Mouse (Mus musculus): ENCODE results near the gene Emilin1. TPM values are rescaled to one million over a fixed set of nuclear protein-coding genes. Genes with fewer than 3 reads are reported as not detected.

The Emilin1 gene
- polyA plus RNA-seq, 1 experiment: 427 TPM

DNA sequence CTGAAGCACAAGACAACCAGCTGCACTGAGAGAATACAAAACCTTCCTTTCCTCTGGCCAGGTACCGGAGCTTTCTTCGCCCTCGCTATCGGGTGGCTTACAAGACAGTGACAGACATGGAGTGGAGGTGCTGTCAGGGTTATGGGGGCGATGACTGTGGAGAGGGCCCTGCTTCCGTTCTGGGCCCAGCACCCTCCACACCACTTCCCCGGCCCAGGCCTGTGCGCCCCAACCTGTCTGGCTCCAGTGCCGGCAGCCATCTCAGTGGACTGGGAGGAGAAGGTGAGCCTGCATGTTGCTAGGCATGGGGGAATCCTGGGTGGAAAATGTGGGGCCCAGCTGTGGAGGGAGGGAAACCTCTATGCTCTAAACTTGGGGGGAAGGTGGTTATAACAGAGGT lies 2.3 kb downstream of the Emilin1 start:
- no peaks in the 10 kb centered on the region for H3K9me3 ChIP-seq
- peaks cover 90% of the 10 kb centered on the region for H3K4me1 ChIP-seq
- no peak for TF ChIP-seq FLI1 (IDR thresholded peaks at IDR 0.05; ENCODE audit: low read length)
- no peak for TF ChIP-seq GATA1 (IDR thresholded peaks at IDR 0.05; ENCODE audit: borderline replicate concordance, low read length)
- H3K36me3 ChIP-seq (replicated peaks; ENCODE audit: low read length): peaks cover 54% of the 10 kb centered on the region
- no peaks in the 10 kb centered on the region for H3K27me3 ChIP-seq (replicated peaks)
- peak overlapping the region; percentile 98 for H3K4me3 ChIP-seq (replicated peaks)

DNA sequence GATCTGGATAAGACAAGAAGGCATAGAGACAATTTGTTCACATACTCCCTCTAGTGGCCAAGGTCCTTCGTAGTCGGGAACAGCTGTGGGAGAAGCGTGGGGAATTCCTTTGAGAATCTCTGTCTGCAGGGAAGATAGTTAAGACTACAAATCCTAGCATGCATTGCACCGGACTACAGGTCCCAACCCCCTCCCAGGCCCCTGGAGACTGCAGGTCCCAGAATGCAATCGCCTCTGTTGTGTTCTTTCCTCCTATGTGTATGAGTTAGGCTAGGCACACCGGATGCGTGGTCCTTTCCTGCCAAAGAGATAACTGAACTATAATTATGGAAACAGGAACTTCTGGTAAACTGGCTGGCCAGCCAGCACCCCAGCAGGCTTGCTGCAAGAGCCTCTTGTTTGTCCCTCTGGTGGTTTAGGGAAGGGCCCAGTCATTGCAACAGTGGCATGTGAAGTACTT lies 2.8 kb downstream of the Emilin1 start:
- Histone ChIP-seq H3K9me3 (no peaks in the 10 kb centered on the region), H3K27me3 (replicated peaks) (no peaks in the 10 kb centered on the region), H3K4me1 (peaks cover 90% of the 10 kb centered on the region), H3K4me3 (replicated peaks) (peak overlapping the region; percentile 98), H3K36me3 (replicated peaks; ENCODE audit: low read length) (peaks cover 60% of the 10 kb centered on the region)
- peak; percentile 82; the same call in 1 of the 2 replicates for TF ChIP-seq FLI1 (IDR thresholded peaks at IDR 0.05; ENCODE audit: low read length)
- peak; percentile 96 for TF ChIP-seq GATA1 (IDR thresholded peaks at IDR 0.05; ENCODE audit: borderline replicate concordance, low read length)

DNA sequence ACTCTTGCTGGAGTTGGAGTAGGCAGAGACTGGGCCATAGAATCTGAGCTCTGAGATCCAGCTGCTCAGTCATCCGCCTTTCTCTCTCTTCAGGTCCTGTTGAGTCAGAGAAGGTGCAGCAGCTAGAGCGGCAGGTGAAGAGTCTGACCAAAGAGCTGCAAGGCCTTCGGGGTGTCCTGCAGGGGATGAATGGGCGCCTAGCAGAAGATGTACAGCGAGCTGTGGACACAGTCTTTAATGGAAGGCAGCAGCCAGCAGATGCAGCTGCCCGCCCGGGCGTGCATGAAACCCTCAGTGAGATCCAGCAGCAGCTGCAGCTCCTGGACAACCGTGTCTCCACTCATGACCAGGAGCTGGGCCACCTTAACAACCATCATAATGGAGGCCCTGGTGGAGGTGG lies 3.6 kb downstream of the Emilin1 start:
- Histone ChIP-seq H3K36me3 (replicated peaks; ENCODE audit: low read length) (peaks cover 62% of the 10 kb centered on the region), H3K4me3 (replicated peaks) (peak overlapping the region; percentile 98), H3K9me3 (no peaks in the 10 kb centered on the region), H3K27me3 (replicated peaks) (no peaks in the 10 kb centered on the region), H3K4me1 (peaks cover 89% of the 10 kb centered on the region)
- TF ChIP-seq GATA1 (IDR thresholded peaks at IDR 0.05; ENCODE audit: borderline replicate concordance, low read length) (no peak), FLI1 (IDR thresholded peaks at IDR 0.05; ENCODE audit: low read length) (no peak)

DNA sequence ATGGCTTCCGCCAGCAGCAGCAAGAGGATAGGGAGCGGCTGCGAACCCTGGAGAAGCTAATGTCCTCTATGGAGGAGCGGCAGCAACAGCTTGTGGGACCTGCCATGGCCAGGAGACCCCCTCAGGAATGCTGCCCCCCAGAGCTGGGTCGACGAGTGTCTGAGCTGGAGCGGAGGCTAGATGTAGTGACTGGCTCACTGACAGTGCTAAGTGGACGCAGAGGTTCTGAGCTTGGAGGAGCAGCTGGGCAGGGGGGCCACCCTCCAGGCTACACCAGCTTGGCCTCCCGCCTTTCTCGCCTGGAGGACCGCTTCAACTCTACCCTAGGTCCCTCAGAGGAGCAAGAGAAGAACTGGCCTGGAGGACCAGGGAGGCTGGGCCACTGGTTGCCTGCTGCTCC lies 4.1 kb downstream of the Emilin1 start:
- H3K36me3 ChIP-seq (replicated peaks; ENCODE audit: low read length): peaks cover 62% of the 10 kb centered on the region
- peak overlapping the region; percentile 98 for H3K4me3 ChIP-seq (replicated peaks)
- no peaks in the 10 kb centered on the region for H3K9me3 ChIP-seq
- H3K27me3 ChIP-seq (replicated peaks): no peaks in the 10 kb centered on the region
- no peak for TF ChIP-seq GATA1 (IDR thresholded peaks at IDR 0.05; ENCODE audit: borderline replicate concordance, low read length)
- no peak for TF ChIP-seq FLI1 (IDR thresholded peaks at IDR 0.05; ENCODE audit: low read length)
- peaks cover 89% of the 10 kb centered on the region for H3K4me1 ChIP-seq

DNA sequence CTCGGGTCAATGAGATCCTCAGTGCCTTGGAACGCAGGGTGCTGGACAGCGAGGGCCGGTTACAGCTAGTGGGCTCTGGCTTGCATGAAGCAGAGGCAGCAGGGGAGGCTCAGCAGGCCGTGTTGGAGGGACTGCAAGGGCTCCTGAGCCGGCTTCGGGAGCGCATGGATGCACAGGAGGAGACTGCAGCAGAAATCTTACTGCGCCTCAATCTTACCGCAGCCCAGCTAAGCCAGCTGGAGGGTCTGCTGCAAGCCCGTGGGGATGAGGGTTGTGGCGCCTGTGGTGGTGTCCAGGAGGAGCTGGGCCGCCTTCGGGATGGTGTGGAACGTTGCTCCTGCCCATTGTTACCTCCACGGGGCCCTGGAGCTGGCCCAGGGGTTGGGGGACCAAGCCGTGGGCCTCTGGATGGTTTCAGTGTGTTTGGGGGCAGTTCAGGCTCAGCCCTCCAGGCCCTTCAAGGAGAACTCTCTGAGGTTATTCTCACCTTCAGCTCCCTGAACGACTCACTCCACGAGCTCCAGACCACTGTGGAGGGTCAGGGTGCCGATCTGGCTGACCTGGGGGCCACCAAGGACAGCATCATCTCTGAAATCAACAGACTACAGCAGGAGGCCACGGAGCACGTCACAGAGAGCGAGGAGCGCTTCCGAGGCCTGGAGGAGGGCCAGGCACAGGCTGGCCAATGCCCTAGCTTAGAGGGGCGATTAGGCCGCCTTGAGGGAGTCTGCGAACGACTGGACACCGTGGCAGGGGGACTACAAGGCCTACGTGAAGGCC lies 4.9 kb downstream of the Emilin1 start:
- TF ChIP-seq GATA1 (IDR thresholded peaks at IDR 0.05; ENCODE audit: borderline replicate concordance, low read length): no peak
- TF ChIP-seq FLI1 (IDR thresholded peaks at IDR 0.05; ENCODE audit: low read length): no peak
- Histone ChIP-seq H3K4me1 (peaks cover 89% of the 10 kb centered on the region), H3K27me3 (replicated peaks) (no peaks in the 10 kb centered on the region), H3K36me3 (replicated peaks; ENCODE audit: low read length) (peaks cover 65% of the 10 kb centered on the region), H3K4me3 (replicated peaks) (peak overlapping the region; percentile 98), H3K9me3 (no peaks in the 10 kb centered on the region)

DNA sequence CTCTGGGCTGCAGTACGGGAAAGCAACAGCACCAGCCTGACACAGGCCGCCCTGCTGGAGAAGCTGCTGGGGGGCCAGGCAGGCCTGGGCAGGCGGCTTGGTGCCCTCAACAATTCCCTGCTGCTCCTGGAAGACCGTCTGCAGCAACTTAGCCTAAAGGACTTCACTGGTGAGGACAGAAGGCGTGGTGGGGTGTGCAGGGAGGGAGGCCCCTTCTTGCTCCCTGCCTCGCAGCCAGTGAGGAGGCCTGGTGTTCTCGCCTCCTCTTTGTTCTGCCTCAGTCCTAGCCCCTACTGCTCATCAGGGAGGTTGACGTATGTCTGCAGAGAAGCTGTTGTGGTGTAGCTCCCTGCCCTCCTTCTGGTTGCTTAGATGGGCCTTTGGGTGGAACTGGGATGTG lies 5.5 kb downstream of the Emilin1 start:
- TF ChIP-seq GATA1 (IDR thresholded peaks at IDR 0.05; ENCODE audit: borderline replicate concordance, low read length) (no peak), FLI1 (IDR thresholded peaks at IDR 0.05; ENCODE audit: low read length) (no peak)
- Histone ChIP-seq H3K4me1 (peaks cover 89% of the 10 kb centered on the region), H3K27me3 (replicated peaks) (no peaks in the 10 kb centered on the region), H3K9me3 (no peaks in the 10 kb centered on the region), H3K4me3 (replicated peaks) (peak overlapping the region; percentile 66), H3K36me3 (replicated peaks; ENCODE audit: low read length) (peaks cover 68% of the 10 kb centered on the region)

DNA sequence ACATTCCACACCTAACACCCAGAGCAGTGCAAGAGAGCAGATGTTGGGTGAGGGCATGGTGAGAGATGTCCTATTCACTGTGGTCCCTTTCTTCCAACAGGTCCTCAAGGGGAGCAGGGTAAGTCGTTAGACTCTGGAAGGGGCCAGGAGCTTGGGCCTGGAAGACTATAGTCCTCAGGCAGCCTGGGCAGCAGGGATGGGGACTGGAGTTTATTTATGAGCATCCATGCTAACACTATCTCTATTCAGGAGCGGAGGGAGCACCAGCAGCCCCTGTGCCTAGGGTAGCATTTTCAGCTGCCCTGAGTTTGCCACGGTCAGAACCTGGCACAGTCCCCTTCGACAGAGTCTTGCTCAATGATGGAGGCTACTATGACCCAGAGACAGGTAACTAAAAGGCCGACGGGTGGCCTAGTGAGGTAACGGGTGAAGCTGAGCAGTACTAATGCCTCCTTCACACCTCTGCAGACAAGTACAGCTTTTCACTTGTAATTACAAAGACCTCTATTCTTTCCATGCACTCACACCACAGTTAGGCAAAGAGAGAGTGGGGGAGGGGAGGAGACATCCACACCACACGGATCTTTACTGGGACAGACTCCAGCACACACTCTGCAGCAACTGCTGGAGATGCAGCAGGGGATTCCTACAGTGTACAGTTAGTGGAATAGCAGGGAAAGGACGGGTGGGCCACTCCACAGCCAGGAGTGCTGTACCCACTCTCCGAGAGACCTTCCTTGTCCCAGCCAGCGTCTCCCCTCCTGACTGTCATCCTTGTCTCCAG lies 6.8 kb downstream of the Emilin1 start:
- Histone ChIP-seq H3K27me3 (replicated peaks) (no peaks in the 10 kb centered on the region), H3K9me3 (no peaks in the 10 kb centered on the region), H3K36me3 (replicated peaks; ENCODE audit: low read length) (peaks cover 75% of the 10 kb centered on the region), H3K4me3 (replicated peaks) (peak overlapping the region; percentile 2), H3K4me1 (peaks cover 96% of the 10 kb centered on the region)
- TF ChIP-seq GATA1 (IDR thresholded peaks at IDR 0.05; ENCODE audit: borderline replicate concordance, low read length) (no peak), FLI1 (IDR thresholded peaks at IDR 0.05; ENCODE audit: low read length) (no peak)

DNA sequence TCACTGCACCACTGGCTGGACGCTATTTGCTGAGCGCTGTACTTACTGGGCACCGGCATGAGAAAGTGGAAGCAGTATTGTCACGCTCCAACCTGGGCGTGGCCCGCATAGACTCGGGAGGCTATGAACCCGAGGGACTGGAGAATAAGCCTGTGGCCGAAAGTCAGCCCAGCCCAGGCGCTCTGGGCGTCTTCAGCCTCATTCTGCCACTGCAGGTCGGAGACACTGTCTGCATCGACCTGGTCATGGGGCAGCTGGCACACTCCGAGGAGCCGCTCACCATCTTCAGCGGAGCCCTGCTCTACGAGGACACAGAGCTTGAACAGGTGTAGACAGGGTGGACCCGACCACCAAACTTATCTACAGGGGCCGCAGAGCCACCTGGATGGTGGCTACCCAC lies 7.4 kb downstream of the Emilin1 start:
- no peak for TF ChIP-seq FLI1 (IDR thresholded peaks at IDR 0.05; ENCODE audit: low read length)
- no peak for TF ChIP-seq GATA1 (IDR thresholded peaks at IDR 0.05; ENCODE audit: borderline replicate concordance, low read length)
- Histone ChIP-seq H3K27me3 (replicated peaks) (no peaks in the 10 kb centered on the region), H3K4me1 (peaks cover 94% of the 10 kb centered on the region), H3K36me3 (replicated peaks; ENCODE audit: low read length) (peaks cover 75% of the 10 kb centered on the region), H3K4me3 (replicated peaks) (peak overlapping the region; percentile 78), H3K9me3 (no peaks in the 10 kb centered on the region)

DNA sequence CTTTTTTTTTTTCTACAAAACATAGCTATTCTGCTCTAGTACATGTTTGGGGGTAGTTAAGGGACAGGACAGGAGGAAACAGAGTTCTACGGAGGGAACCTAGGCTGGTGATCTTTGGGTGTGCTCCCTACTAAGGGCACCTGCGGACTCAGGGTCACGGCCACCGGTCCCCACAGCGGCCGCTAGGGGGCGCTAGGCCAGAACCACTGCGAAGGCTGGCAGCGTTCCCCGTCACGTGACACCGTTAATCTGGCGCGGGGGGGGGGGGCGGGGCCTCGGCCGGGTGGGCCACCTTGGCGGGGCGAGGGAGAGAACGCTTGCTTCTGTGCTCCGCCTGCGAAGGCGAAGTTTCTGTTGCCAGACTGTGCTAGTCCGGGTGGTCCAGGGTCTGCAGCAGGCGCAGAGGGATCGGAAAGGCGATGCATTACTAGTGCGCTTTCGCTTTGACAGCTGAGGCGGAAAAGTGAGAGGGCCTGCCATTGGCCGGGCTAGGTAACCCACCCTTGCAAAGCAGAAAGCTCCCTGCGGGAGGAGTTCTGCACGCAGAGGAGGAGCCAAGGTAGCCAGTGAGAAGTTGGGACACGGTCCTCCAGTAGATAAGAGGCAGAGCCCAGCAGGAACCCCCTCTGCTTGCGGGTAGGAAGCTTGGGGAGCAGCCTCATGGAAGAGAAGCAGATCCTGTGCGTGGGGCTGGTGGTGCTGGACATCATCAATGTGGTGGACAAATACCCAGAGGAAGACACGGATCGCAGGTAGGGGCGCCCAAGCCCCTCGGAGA lies 8.2 kb downstream of the Emilin1 start, which contains the start of gene Khk:
Khk (plus strand) TSS at position 176 of the 778 bp plus-strand sequence.
- peak within 1 kb of the TSS; percentile 97 for H3K4me3 ChIP-seq (replicated peaks)
- no peaks in the 10 kb centered on the region for H3K27me3 ChIP-seq (replicated peaks)
- peaks cover 91% of the 10 kb centered on the region for H3K4me1 ChIP-seq
- peak; percentile 28; the same call in 1 of the 3 replicates for TF ChIP-seq GATA1 (IDR thresholded peaks at IDR 0.05; ENCODE audit: borderline replicate concordance, low read length)
- TF ChIP-seq FLI1 (IDR thresholded peaks at IDR 0.05; ENCODE audit: low read length): no peak
- no peaks in the 10 kb centered on the region for H3K9me3 ChIP-seq
- peaks cover 82% of the 10 kb centered on the region for H3K36me3 ChIP-seq (replicated peaks; ENCODE audit: low read length)

Data from megakaryocyte, embryonic 14.5 days (primary cell).